Mouse (Mus musculus) liver, embryonic 12.5 days (tissue): ENCODE results near the gene Efemp2. TPM values are rescaled to one million over a fixed set of nuclear protein-coding genes. Genes with fewer than 3 reads are reported as not detected.
A peak's percentile ranks its signal among the peaks of the same experiment; 100 is the strongest.
"Not testable (repeated sequence)": the region's sequence is repeated elsewhere in the genome, so short reads cannot be mapped to it uniquely, and the experiment has no call there.

Experiments used
- ATAC-seq: fragments of 200-750 bp; cut with Nextera tagmentation; 2 replicates; pipeline ENCODE4 v1.8.0; 2017; ENCODE audit warnings: moderate number of reproducible peaks, mild to moderate bottlenecking, moderate library complexity
- H3K27ac ChIP-seq: fragments of 300-500 bp; sonication (generic); 2 replicates; pipeline ENCODE4 v1.5.1; 2016; ENCODE audit warnings: mild to moderate bottlenecking
- H3K27me3 ChIP-seq: fragments of 300-500 bp; sonication (generic); replicated peaks from 2 replicates; pipeline ENCODE4 v1.6.1; 2016; ENCODE audit warnings: mild to moderate bottlenecking, moderate library complexity
- H3K36me3 ChIP-seq: fragments of 300-500 bp; sonication (generic); 2 replicates; pipeline ENCODE4 v1.6.1; 2016; ENCODE audit warnings: mild to moderate bottlenecking, moderate library complexity
- H3K4me1 ChIP-seq: fragments of 300-500 bp; sonication (generic); 2 replicates; pipeline ENCODE4 v1.6.1; 2016
- H3K4me2 ChIP-seq: fragments of 300-500 bp; sonication (generic); 2 replicates; pipeline ENCODE4 v1.6.1; 2016; ENCODE audit warnings: mild to moderate bottlenecking, moderate library complexity
- H3K4me3 ChIP-seq: fragments of 300-500 bp; sonication (generic); 2 replicates; pipeline ENCODE4 v1.5.1; 2016; ENCODE audit warnings: mild to moderate bottlenecking, moderate library complexity
- H3K9ac ChIP-seq: fragments of 300-500 bp; sonication (generic); 2 replicates; pipeline ENCODE4 v1.6.1; 2016; ENCODE audit warnings: mild to moderate bottlenecking, moderate library complexity
- H3K9me3 ChIP-seq: fragments of 300-500 bp; sonication (generic); replicated peaks from 2 replicates; pipeline ENCODE4 v1.6.1; 2016; ENCODE audit warnings: mild to moderate bottlenecking, moderate library complexity
- WGBS: fragments of 180-500 bp; shearing (Covaris S2); methylation state at CpG from one replicate; pipeline ENCODE4 v1.1.7; 2016; ENCODE audit not compliant: insufficient replicate concordance; 5-methylcytosine and 5-hydroxymethylcytosine counted together
- polyA plus RNA-seq: library from polyadenylated mRNA; unstranded; fragments of >200 nt; fragmentation: Nextera tagmentation; extraction: Ambion mirVana; gene quantifications from 2 replicates; pipeline ENCODE4 v1.2.1, GENCODE M21; 2016

The Efemp2 gene
- polyA plus RNA-seq, 1 experiment from 2014 or later, result 30.0 TPM

GRCm38 (mm10) chr19:5483386-5484359 is 9.9 kb downstream of the Efemp2 start:
- WGBS, result 81% methylated on average over 19 of the region's 19 CpGs
- no peak overlapping the region for H3K4me3 ChIP-seq
- ATAC-seq, result no peak
- H3K4me2 ChIP-seq, result no peak overlapping the region
- no peaks in the 10 kb centered on the region for H3K27me3 ChIP-seq
- H3K27ac ChIP-seq, result no peak overlapping the region
- H3K4me1 ChIP-seq, result peaks cover 28% of the 10 kb centered on the region
- H3K9me3 ChIP-seq, result no peaks in the 10 kb centered on the region
- H3K9ac ChIP-seq, result no peak overlapping the region
- peaks cover 53% of the 10 kb centered on the region for H3K36me3 ChIP-seq

GRCm38 (mm10) chr19:5484496-5484895 is 10.7 kb downstream of the Efemp2 start:
- Histone ChIP-seq H3K9me3 (no peaks in the 10 kb centered on the region), H3K4me3 (no peak overlapping the region), H3K27ac (no peak overlapping the region), H3K4me1 (peaks cover 33% of the 10 kb centered on the region), H3K9ac (no peak overlapping the region), H3K36me3 (peaks cover 53% of the 10 kb centered on the region), H3K27me3 (no peaks in the 10 kb centered on the region), H3K4me2 (no peak overlapping the region)
- ATAC-seq, result no peak
- WGBS, result 85% methylated on average over 5 of the region's 5 CpGs

GRCm38 (mm10) chr19:5485371-5485770 is 11.6 kb downstream of the Efemp2 start:
- Histone ChIP-seq H3K4me3 (no peak overlapping the region), H3K4me1 (peaks cover 39% of the 10 kb centered on the region), H3K36me3 (peaks cover 53% of the 10 kb centered on the region), H3K27me3 (no peaks in the 10 kb centered on the region), H3K9ac (no peak overlapping the region), H3K9me3 (no peaks in the 10 kb centered on the region), H3K4me2 (no peak overlapping the region), H3K27ac (no peak overlapping the region)
- no peak for ATAC-seq
- 91% methylated on average over 8 of the region's 8 CpGs for WGBS

- H3K9me3 ChIP-seq, result no peaks in the 10 kb centered on the region
- peaks cover 53% of the 10 kb centered on the region for H3K36me3 ChIP-seq
- ATAC-seq, result no peak
- 92% methylated on average over 7 of the region's 7 CpGs for WGBS
- no peak overlapping the region for H3K4me3 ChIP-seq
- no peaks in the 10 kb centered on the region for H3K27me3 ChIP-seq
- H3K27ac ChIP-seq, result no peak overlapping the region
- H3K9ac ChIP-seq, result no peak overlapping the region
- H3K4me2 ChIP-seq, result no peak overlapping the region
- H3K4me1 ChIP-seq, result peaks cover 39% of the 10 kb centered on the region
Measured at GRCm38 (mm10) chr19:5485821-5486220, 12.1 kb downstream of the Efemp2 start.

GRCm38 (mm10) chr19:5486286-5486685 is 12.5 kb downstream of the Efemp2 start:
- no peak for ATAC-seq
- H3K9ac ChIP-seq, result no peak overlapping the region
- peaks cover 50% of the 10 kb centered on the region for H3K36me3 ChIP-seq
- no peaks in the 10 kb centered on the region for H3K9me3 ChIP-seq
- no peak overlapping the region for H3K4me3 ChIP-seq
- H3K4me2 ChIP-seq, result no peak overlapping the region
- 80% methylated on average over 8 of the region's 8 CpGs for WGBS
- H3K27me3 ChIP-seq, result no peaks in the 10 kb centered on the region
- peaks cover 39% of the 10 kb centered on the region for H3K4me1 ChIP-seq
- no peak overlapping the region; the same call in 1 of the 2 replicates for H3K27ac ChIP-seq

DNA sequence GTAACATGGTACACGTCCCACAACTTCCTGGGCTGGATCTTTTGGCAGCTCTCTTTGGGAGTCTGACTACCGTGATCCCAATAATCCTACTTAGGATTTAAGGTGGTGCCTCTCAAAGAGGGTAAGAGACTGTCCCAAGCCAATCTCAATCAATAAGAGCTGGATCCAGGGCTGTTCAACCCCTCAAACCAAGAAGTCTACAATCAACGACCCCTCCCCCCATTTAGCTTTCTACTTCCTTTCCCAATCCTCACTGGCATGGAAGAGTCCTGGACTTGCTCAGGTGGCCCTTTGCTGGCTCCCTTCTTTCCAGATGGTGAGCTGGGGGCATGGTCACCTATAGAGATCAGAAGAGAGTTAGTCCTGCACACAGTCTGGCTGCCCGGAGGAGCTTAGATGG is 13.0 kb downstream of the Efemp2 start:
- Histone ChIP-seq H3K36me3 (peaks cover 46% of the 10 kb centered on the region), H3K27ac (peak overlapping the region; percentile 100)
- WGBS, result 79% methylated on average over 4 of the region's 4 CpGs

DNA sequence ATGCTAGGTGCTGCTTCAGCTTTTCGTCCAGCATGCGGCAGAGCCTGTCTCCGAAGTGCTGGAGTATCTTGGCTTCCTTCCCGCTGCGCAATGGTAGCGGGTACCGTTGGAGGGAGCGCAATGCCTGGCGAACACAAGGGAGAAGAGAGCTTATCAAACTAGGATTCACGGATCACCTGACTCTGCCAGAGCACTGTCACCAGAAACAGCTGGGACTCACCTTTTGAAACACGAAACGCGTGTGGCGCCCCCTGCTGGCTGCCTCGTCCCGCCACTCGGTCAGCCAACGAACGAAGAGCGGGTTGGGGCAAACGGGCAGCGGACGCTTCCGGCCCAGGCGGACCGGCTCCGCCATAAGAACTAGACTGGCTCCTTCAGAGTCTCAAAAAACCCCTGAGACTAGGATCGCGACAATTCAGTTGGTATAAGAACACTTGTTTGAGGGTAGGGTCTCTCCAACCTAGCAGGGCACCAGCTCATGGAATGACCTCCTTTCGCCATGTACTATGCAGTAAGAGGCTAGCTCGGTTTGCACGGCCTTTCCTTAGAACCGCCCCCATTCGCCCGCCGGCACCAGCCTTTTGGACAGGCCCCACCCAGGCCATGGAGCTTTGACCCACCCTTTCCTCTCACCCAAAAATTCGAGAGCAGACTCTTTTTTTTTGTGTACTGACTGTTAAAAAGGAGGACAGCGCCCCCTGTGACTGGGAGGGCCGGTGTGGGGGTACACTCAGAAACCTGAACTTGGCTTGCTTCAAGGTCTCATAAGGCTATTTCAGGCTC is 14.2 kb downstream of the Efemp2 start, which contains the start of gene Mus81:
TSS of gene Mus81 (minus strand) at position 635 of the 783 bp plus-strand sequence.
- Histone ChIP-seq H3K27ac (peak within 1 kb of the TSS; percentile 100), H3K4me3 (peak within 1 kb of the TSS; percentile 99), H3K4me2 (peak within 1 kb of the TSS; percentile 94), H3K27me3 (no peaks in the 10 kb centered on the region), H3K4me1 (peaks cover 54% of the 10 kb centered on the region), H3K9ac (peak within 1 kb of the TSS; percentile 99), H3K9me3 (no peaks in the 10 kb centered on the region), H3K36me3 (peaks cover 47% of the 10 kb centered on the region)
- WGBS, result under 1% methylated on average over 39 of the region's 39 CpGs
- peak; percentile 75 for ATAC-seq

More for the DNA sequence above, 13.0 kb downstream of the Efemp2 start:
- no peaks in the 10 kb centered on the region for H3K9me3 ChIP-seq
- H3K4me1 ChIP-seq, result peaks cover 42% of the 10 kb centered on the region
- H3K27me3 ChIP-seq, result no peaks in the 10 kb centered on the region
- H3K4me2 ChIP-seq, result peak overlapping the region; percentile 94
- no peak for ATAC-seq
- H3K9ac ChIP-seq, result no peak overlapping the region; the same call in 1 of the 2 replicates
- H3K4me3 ChIP-seq, result peak overlapping the region; percentile 99; the same call in 1 of the 2 replicates

- Histone ChIP-seq H3K36me3 (peaks cover 47% of the 10 kb centered on the region), H3K27me3 (no peaks in the 10 kb centered on the region), H3K9me3 (no peaks in the 10 kb centered on the region), H3K27ac (peak overlapping the region; percentile 100), H3K9ac (peak overlapping the region; percentile 99), H3K4me2 (peak overlapping the region; percentile 94), H3K4me3 (peak overlapping the region; percentile 99), H3K4me1 (peaks cover 53% of the 10 kb centered on the region)
- WGBS, result under 1% methylated on average over 26 of the region's 26 CpGs
- peak; percentile 84 for ATAC-seq
Measured at GRCm38 (mm10) chr19:5488878-5489571, 15.3 kb downstream of the Efemp2 start.

DNA sequence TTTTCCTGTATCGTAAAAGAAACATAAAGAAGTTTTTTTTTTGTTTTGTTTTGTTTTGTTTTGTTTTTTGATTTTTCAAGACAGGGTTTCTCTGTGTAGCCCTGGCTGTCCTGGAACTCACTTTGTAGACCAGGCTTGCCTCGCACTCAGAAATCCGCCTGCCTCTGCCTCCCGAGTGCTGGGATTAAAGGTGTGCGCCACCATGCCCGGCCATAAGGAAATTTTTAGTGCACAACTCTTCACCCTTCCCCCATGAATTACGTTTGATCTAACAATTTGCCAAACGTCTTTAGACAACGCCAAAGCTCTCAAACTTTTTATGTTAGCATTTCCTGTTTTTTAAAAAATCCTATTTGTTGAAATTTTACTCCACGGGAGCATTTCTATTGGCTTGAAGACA is 16.0 kb downstream of the Efemp2 start:
- peak overlapping the region; percentile 99 for H3K9ac ChIP-seq
- H3K4me3 ChIP-seq, result peak overlapping the region; percentile 99
- H3K4me2 ChIP-seq, result peak overlapping the region; percentile 94
- H3K27ac ChIP-seq, result peak overlapping the region; percentile 100
- WGBS, result 32% methylated on average over 10 of the region's 10 CpGs
- H3K4me1 ChIP-seq, result peaks cover 55% of the 10 kb centered on the region
- not testable (repeated sequence) for ATAC-seq, H3K9me3 ChIP-seq, H3K27me3 ChIP-seq
- peaks cover 47% of the 10 kb centered on the region for H3K36me3 ChIP-seq

DNA sequence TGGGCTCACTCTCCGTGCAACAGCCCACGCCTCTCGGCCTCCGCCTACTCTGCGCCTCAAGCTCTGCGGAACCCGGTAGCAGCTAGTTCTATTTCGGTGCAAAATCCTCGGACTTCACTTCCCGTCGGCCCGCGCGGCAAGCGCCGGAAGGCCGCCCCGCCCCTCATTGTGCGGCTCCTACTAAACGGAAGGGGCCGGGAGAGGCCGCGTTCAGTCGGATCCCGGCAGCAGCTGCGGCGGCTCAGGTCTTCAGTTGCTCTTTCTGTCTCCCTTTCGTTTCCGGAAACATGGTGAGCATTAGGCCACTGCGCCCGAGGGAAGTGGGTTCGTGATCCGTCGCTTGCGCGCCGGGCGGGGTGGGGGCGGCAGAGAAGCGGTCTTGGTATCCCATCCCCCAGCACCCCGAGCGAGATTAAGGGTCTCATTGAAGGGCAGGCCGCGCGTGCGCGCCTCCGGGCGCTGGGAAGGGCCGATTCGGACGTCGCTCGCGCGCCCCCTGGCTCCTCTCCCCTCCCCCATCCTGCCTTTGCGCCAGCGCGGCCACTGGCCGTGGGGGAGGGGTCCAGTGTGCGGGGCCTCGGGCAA is 16.7 kb downstream of the Efemp2 start, which contains the start of gene Cfl1:
TSS of gene Cfl1 (plus strand) at position 143 of the 585 bp plus-strand sequence.
- peaks cover 55% of the 10 kb centered on the region for H3K4me1 ChIP-seq
- H3K27me3 ChIP-seq, result no peaks in the 10 kb centered on the region
- peak within 1 kb of the TSS; percentile 99 for H3K9ac ChIP-seq
- H3K9me3 ChIP-seq, result no peaks in the 10 kb centered on the region
- peak within 1 kb of the TSS; percentile 99 for H3K4me3 ChIP-seq
- WGBS, result 1% methylated on average over 58 of the region's 62 CpGs
- H3K4me2 ChIP-seq, result peak within 1 kb of the TSS; percentile 94
- peaks cover 46% of the 10 kb centered on the region for H3K36me3 ChIP-seq
- peak within 1 kb of the TSS; percentile 100 for H3K27ac ChIP-seq
- peak; percentile 64 for ATAC-seq
